Mouse (Mus musculus): ENCODE measurements around the gene Rimbp2. TPM values are rescaled to one million over a fixed set of nuclear protein-coding genes. Genes with fewer than 3 reads are reported as not detected.
"Not testable (repeated sequence)": the region's sequence is repeated elsewhere in the genome, so short reads cannot be mapped to it uniquely, and the experiment has no call there.

Rimbp2 gene
- total RNA-seq, 4 experiments from 2014 or later, result 0.09 TPM; not detected in 3

- DNase-seq (ENCODE audit: low spot score), result no peak
Observed at GRCm38 (mm10) chr5:128745206-128745605, 208.1 kb downstream of the Rimbp2 start.

- DNase-seq (ENCODE audit: low spot score), result no peak
Observed at GRCm38 (mm10) chr5:128744351-128744750, 208.9 kb downstream of the Rimbp2 start.

GRCm38 (mm10) chr5:128739838-128740171, 213.5 kb downstream of the Rimbp2 start:
- DNase-seq (ENCODE audit: low spot score), result no peak

GRCm38 (mm10) chr5:128739168-128739837, 214.0 kb downstream of the Rimbp2 start:
- DNase-seq (ENCODE audit: low spot score), result no peak

- DNase-seq (ENCODE audit: low spot score), result no peak
Observed at GRCm38 (mm10) chr5:128735921-128736320, 217.4 kb downstream of the Rimbp2 start.

GRCm38 (mm10) chr5:128733955-128734354, 219.3 kb downstream of the Rimbp2 start:
- DNase-seq (ENCODE audit: low spot score), result peak; percentile 7

- DNase-seq (ENCODE audit: low spot score), result no peak
Observed at GRCm38 (mm10) chr5:128732416-128733014, 220.8 kb downstream of the Rimbp2 start.

- DNase-seq (ENCODE audit: low spot score), result no peak
Observed at GRCm38 (mm10) chr5:128730634-128731033, 222.7 kb downstream of the Rimbp2 start.

- DNase-seq (ENCODE audit: low spot score), result no peak
Observed at GRCm38 (mm10) chr5:128729341-128729740, 223.9 kb downstream of the Rimbp2 start.

GRCm38 (mm10) chr5:128720461-128720860, 232.8 kb downstream of the Rimbp2 start:
- DNase-seq (ENCODE audit: low spot score), result not testable (repeated sequence)

GRCm38 (mm10) chr5:128715171-128715570, 238.1 kb downstream of the Rimbp2 start:
- DNase-seq (ENCODE audit: low spot score), result no peak

GRCm38 (mm10) chr5:128711847-128712246, 241.4 kb downstream of the Rimbp2 start:
- no peak for DNase-seq (ENCODE audit: low spot score)

GRCm38 (mm10) chr5:128710596-128710995, 242.7 kb downstream of the Rimbp2 start:
- DNase-seq (ENCODE audit: low spot score), result no peak

- no peak for DNase-seq (ENCODE audit: low spot score)
Observed at GRCm38 (mm10) chr5:128708929-128709328, 244.4 kb downstream of the Rimbp2 start.

Other genes with a start within 250 kb of the Rimbp2 start
- 10 to 100 TPM; 10.0 to 15.5 (median 12.4) TPM for gene Stx2, start 55.1 kb upstream of the Rimbp2 start, total RNA-seq (2022)
- 100 to 1,000 TPM in 2 of 4 experiments, 10 to 100 TPM in 2; 97.6 to 107 (median 102) TPM for gene Ran, start 66.6 kb upstream of the Rimbp2 start, total RNA-seq (2022)
- 1 to 10 TPM; 3.3 to 4.8 (median 4.1) TPM for gene Adgrd1, start 143.3 kb upstream of the Rimbp2 start, total RNA-seq (2022)

Data from heart, adult 8-10 months (tissue).